Mouse (Mus musculus) hindbrain, embryonic 12.5 days (tissue): ENCODE measurements around the gene Maml3. TPM values are rescaled to one million over a fixed set of nuclear protein-coding genes. Genes with fewer than 3 reads are reported as not detected.

Experiments used
- ATAC-seq: fragments of 200-750 bp; cut with Nextera tagmentation; 2 replicates; pipeline ENCODE4 v1.8.0; 2017; ENCODE audit warnings: moderate TSS enrichment; ENCODE audit not compliant: low FRiP score
- H3K27ac ChIP-seq: fragments of 300-500 bp; sonication (generic); 2 replicates; pipeline ENCODE4 v1.5.1; 2016; ENCODE audit warnings: mild to moderate bottlenecking
- H3K27me3 ChIP-seq: fragments of 300-500 bp; sonication (generic); 2 replicates; pipeline ENCODE4 v1.6.1; 2016; ENCODE audit warnings: mild to moderate bottlenecking
- H3K36me3 ChIP-seq: fragments of 300-500 bp; sonication (generic); 2 replicates; pipeline ENCODE4 v1.6.1; 2016; ENCODE audit warnings: mild to moderate bottlenecking
- H3K4me1 ChIP-seq: fragments of 300-500 bp; sonication (generic); 2 replicates; pipeline ENCODE4 v1.6.1; 2016
- H3K4me2 ChIP-seq: fragments of 300-500 bp; sonication (generic); replicated peaks from 2 replicates; pipeline ENCODE4 v1.6.1; 2016; ENCODE audit warnings: mild to moderate bottlenecking
- H3K4me3 ChIP-seq: fragments of 300-500 bp; sonication (generic); 2 replicates; pipeline ENCODE4 v1.5.1; 2016; ENCODE audit warnings: mild to moderate bottlenecking
- H3K9ac ChIP-seq: fragments of 300-500 bp; sonication (generic); 2 replicates; pipeline ENCODE4 v1.6.1; 2016; ENCODE audit warnings: mild to moderate bottlenecking, moderate library complexity
- H3K9me3 ChIP-seq: fragments of 300-500 bp; sonication (generic); replicated peaks from 2 replicates; pipeline ENCODE4 v1.6.1; 2016; ENCODE audit warnings: mild to moderate bottlenecking
- WGBS: fragments of 180-500 bp; shearing (Covaris S2); methylation state at CpG from one replicate; pipeline ENCODE4 v1.1.7; 2016; 5-methylcytosine and 5-hydroxymethylcytosine counted together
- polyA plus RNA-seq: library from polyadenylated mRNA; unstranded; fragments of >200 nt; fragmentation: Nextera tagmentation; extraction: Ambion mirVana; gene quantifications from 2 replicates; pipeline ENCODE4 v1.2.1, GENCODE M21; 2016

The Maml3 gene
- polyA plus RNA-seq, 1 experiment from 2014 or later, result 8.3 TPM

- Histone ChIP-seq H3K27me3 (no peaks in the 10 kb centered on the region), H3K4me3 (no peak overlapping the region), H3K9me3 (no peaks in the 10 kb centered on the region), H3K27ac (peak overlapping the region; percentile 71; the same call in 1 of the 2 replicates), H3K4me1 (peaks cover 36% of the 10 kb centered on the region), H3K9ac (no peak overlapping the region), H3K4me2 (no peak overlapping the region), H3K36me3 (no peaks in the 10 kb centered on the region)
- WGBS, result 25% methylated on average over 5 of the region's 5 CpGs
- no peak for ATAC-seq
These were observed 236.0 kb downstream of the Maml3 start for GRCm38 (mm10) chr3:51868857-51869256.

- Histone ChIP-seq H3K36me3 (no peaks in the 10 kb centered on the region), H3K4me1 (peaks cover 40% of the 10 kb centered on the region), H3K4me3 (no peak overlapping the region), H3K9me3 (no peaks in the 10 kb centered on the region), H3K9ac (no peak overlapping the region), H3K27me3 (no peaks in the 10 kb centered on the region), H3K27ac (no peak overlapping the region), H3K4me2 (no peak overlapping the region)
- WGBS, result 86% methylated on average over 5 of the region's 5 CpGs
- ATAC-seq, result no peak
These were observed 238.4 kb downstream of the Maml3 start for GRCm38 (mm10) chr3:51866446-51866845.

GRCm38 (mm10) chr3:51861631-51862030 is 243.2 kb downstream of the Maml3 start:
- H3K27me3 ChIP-seq, result no peaks in the 10 kb centered on the region

GRCm38 (mm10) chr3:51860458-51860857 is 244.4 kb downstream of the Maml3 start:
- no peaks in the 10 kb centered on the region for H3K9me3 ChIP-seq
- H3K9ac ChIP-seq, result no peak overlapping the region
- no peak overlapping the region for H3K4me2 ChIP-seq
- ATAC-seq, result no peak
- H3K36me3 ChIP-seq, result peaks cover 8% of the 10 kb centered on the region; the same call in 1 of the 2 replicates
- H3K27ac ChIP-seq, result no peak overlapping the region
- 97% methylated on average over 7 of the region's 7 CpGs for WGBS
- no peaks in the 10 kb centered on the region for H3K27me3 ChIP-seq
- no peak overlapping the region for H3K4me3 ChIP-seq
- H3K4me1 ChIP-seq, result peaks cover 9% of the 10 kb centered on the region

More at GRCm38 (mm10) chr3:51861631-51862030, 243.2 kb downstream of the Maml3 start:
- 92% methylated on average over 9 of the region's 9 CpGs for WGBS
- H3K27ac ChIP-seq, result no peak overlapping the region; the same call in 1 of the 2 replicates
- H3K4me1 ChIP-seq, result peaks cover 9% of the 10 kb centered on the region
- no peak overlapping the region for H3K4me2 ChIP-seq
- no peaks in the 10 kb centered on the region for H3K36me3 ChIP-seq
- no peak overlapping the region for H3K9ac ChIP-seq
- ATAC-seq, result no peak
- no peak overlapping the region for H3K4me3 ChIP-seq
- no peaks in the 10 kb centered on the region for H3K9me3 ChIP-seq

GRCm38 (mm10) chr3:51859208-51859607 is 245.7 kb downstream of the Maml3 start:
- Histone ChIP-seq H3K9me3 (no peaks in the 10 kb centered on the region), H3K4me2 (no peak overlapping the region), H3K27me3 (no peaks in the 10 kb centered on the region), H3K4me1 (peaks cover 14% of the 10 kb centered on the region), H3K27ac (no peak overlapping the region), H3K4me3 (no peak overlapping the region), H3K36me3 (peaks cover 11% of the 10 kb centered on the region; the same call in 1 of the 2 replicates), H3K9ac (no peak overlapping the region)
- 64% methylated on average over 2 of the region's 2 CpGs for WGBS
- ATAC-seq, result no peak

GRCm38 (mm10) chr3:51854152-51854551 is 250.7 kb downstream of the Maml3 start:
- Histone ChIP-seq H3K27ac (no peak overlapping the region; the same call in 1 of the 2 replicates), H3K4me3 (no peak overlapping the region), H3K36me3 (peaks cover 11% of the 10 kb centered on the region; the same call in 1 of the 2 replicates), H3K4me1 (peaks cover 13% of the 10 kb centered on the region), H3K27me3 (no peaks in the 10 kb centered on the region), H3K4me2 (no peak overlapping the region), H3K9ac (no peak overlapping the region), H3K9me3 (no peaks in the 10 kb centered on the region)
- ATAC-seq, result peak; percentile 64; the same call in 1 of the 2 replicates
- 75% methylated on average over 10 of the region's 10 CpGs for WGBS

- Histone ChIP-seq H3K9me3 (no peaks in the 10 kb centered on the region), H3K4me1 (peaks cover 13% of the 10 kb centered on the region), H3K27me3 (no peaks in the 10 kb centered on the region), H3K4me2 (no peak overlapping the region), H3K4me3 (no peak overlapping the region), H3K27ac (0 out of 2 replicates have a peak overlapping the region, but pooled peaks have one; percentile 52), H3K36me3 (peaks cover 11% of the 10 kb centered on the region; the same call in 1 of the 2 replicates), H3K9ac (no peak overlapping the region)
- 70% methylated on average over 7 of the region's 7 CpGs for WGBS
- ATAC-seq, result no peak; the same call in 1 of the 2 replicates
These were observed 251.3 kb downstream of the Maml3 start for GRCm38 (mm10) chr3:51853610-51854009.

GRCm38 (mm10) chr3:51852692-51853091 is 252.2 kb downstream of the Maml3 start:
- Histone ChIP-seq H3K4me2 (no peak overlapping the region), H3K9ac (no peak overlapping the region), H3K9me3 (no peaks in the 10 kb centered on the region), H3K27ac (no peak overlapping the region), H3K27me3 (no peaks in the 10 kb centered on the region), H3K4me3 (no peak overlapping the region), H3K4me1 (peaks cover 13% of the 10 kb centered on the region), H3K36me3 (peaks cover 11% of the 10 kb centered on the region; the same call in 1 of the 2 replicates)
- no peak for ATAC-seq
- 72% methylated on average over 3 of the region's 3 CpGs for WGBS

- Histone ChIP-seq H3K9ac (no peak overlapping the region), H3K4me3 (no peak overlapping the region), H3K27ac (no peak overlapping the region), H3K4me2 (no peak overlapping the region), H3K27me3 (no peaks in the 10 kb centered on the region), H3K4me1 (peaks cover 13% of the 10 kb centered on the region), H3K36me3 (peaks cover 11% of the 10 kb centered on the region; the same call in 1 of the 2 replicates), H3K9me3 (no peaks in the 10 kb centered on the region)
- ATAC-seq, result no peak
- 65% methylated on average over 7 of the region's 7 CpGs for WGBS
These were observed 253.3 kb downstream of the Maml3 start for GRCm38 (mm10) chr3:51851596-51851995.

GRCm38 (mm10) chr3:51849462-51849861 is 255.4 kb downstream of the Maml3 start:
- no peak overlapping the region for H3K9ac ChIP-seq
- 90% methylated on average over 6 of the region's 6 CpGs for WGBS
- H3K36me3 ChIP-seq, result no peaks in the 10 kb centered on the region
- H3K27me3 ChIP-seq, result no peaks in the 10 kb centered on the region
- H3K4me3 ChIP-seq, result no peak overlapping the region
- peaks cover 10% of the 10 kb centered on the region for H3K4me1 ChIP-seq
- no peak overlapping the region for H3K4me2 ChIP-seq
- 0 out of 2 replicates have a peak overlapping the region, but pooled peaks have one; percentile 12 for H3K27ac ChIP-seq
- no peaks in the 10 kb centered on the region for H3K9me3 ChIP-seq
- ATAC-seq, result no peak

- Histone ChIP-seq H3K9ac (no peak overlapping the region), H3K4me3 (no peak overlapping the region), H3K27me3 (no peaks in the 10 kb centered on the region), H3K27ac (no peak overlapping the region), H3K36me3 (no peaks in the 10 kb centered on the region), H3K4me2 (no peak overlapping the region), H3K9me3 (no peaks in the 10 kb centered on the region), H3K4me1 (no peaks in the 10 kb centered on the region; the same call in 1 of the 2 replicates)
- ATAC-seq, result no peak
- WGBS, result 96% methylated on average over 4 of the region's 4 CpGs
These were observed 257.6 kb downstream of the Maml3 start for GRCm38 (mm10) chr3:51847262-51847661.

GRCm38 (mm10) chr3:51844255-51844654 is 260.6 kb downstream of the Maml3 start:
- Histone ChIP-seq H3K27me3 (no peaks in the 10 kb centered on the region), H3K9me3 (no peaks in the 10 kb centered on the region), H3K4me3 (no peak overlapping the region), H3K27ac (no peak overlapping the region), H3K9ac (no peak overlapping the region), H3K36me3 (no peaks in the 10 kb centered on the region), H3K4me2 (no peak overlapping the region), H3K4me1 (peaks cover 11% of the 10 kb centered on the region)
- 78% methylated on average over 9 of the region's 9 CpGs for WGBS
- no peak for ATAC-seq

GRCm38 (mm10) chr3:51842140-51842539 is 262.7 kb downstream of the Maml3 start:
- WGBS, result 85% methylated on average over 12 of the region's 12 CpGs
- H3K9ac ChIP-seq, result no peak overlapping the region
- no peak overlapping the region for H3K4me2 ChIP-seq
- ATAC-seq, result no peak
- no peak overlapping the region for H3K4me3 ChIP-seq
- no peaks in the 10 kb centered on the region for H3K9me3 ChIP-seq
- no peaks in the 10 kb centered on the region for H3K27me3 ChIP-seq
- peaks cover 11% of the 10 kb centered on the region for H3K4me1 ChIP-seq
- no peaks in the 10 kb centered on the region for H3K36me3 ChIP-seq
- no peak overlapping the region for H3K27ac ChIP-seq
